Mouse (Mus musculus) neural tube, embryonic 13.5 days (tissue): Measurements from ENCODE around the gene Irf2bp2. TPM values are rescaled to one million over a fixed set of nuclear protein-coding genes. Genes with fewer than 3 reads are reported as not detected.

ENCODE experiments used
- ATAC-seq: fragments of 200-750 bp; cut with Nextera tagmentation; 2 replicates; pipeline ENCODE4 v1.8.0; 2017; ENCODE audit warnings: low read depth, mild to moderate bottlenecking, moderate TSS enrichment, moderate library complexity
- H3K27ac ChIP-seq: fragments of 300-500 bp; sonication (generic); replicated peaks from 2 replicates; pipeline ENCODE4 v1.5.1; 2015; ENCODE audit warnings: moderate library complexity, mild to moderate bottlenecking, inconsistent platforms
- H3K27me3 ChIP-seq: fragments of 300-500 bp; sonication (generic); 2 replicates; pipeline ENCODE4 v1.6.1; 2015; ENCODE audit warnings: mild to moderate bottlenecking, inconsistent platforms
- H3K36me3 ChIP-seq: fragments of 300-500 bp; sonication (generic); 2 replicates; pipeline ENCODE4 v1.6.1; 2015; ENCODE audit warnings: mild to moderate bottlenecking, inconsistent platforms
- H3K4me1 ChIP-seq: fragments of 300-500 bp; sonication (generic); replicated peaks from 2 replicates; pipeline ENCODE4 v1.6.1; 2015; ENCODE audit warnings: inconsistent platforms
- H3K4me2 ChIP-seq: fragments of 300-500 bp; sonication (generic); 2 replicates; pipeline ENCODE4 v1.6.1; 2015; ENCODE audit warnings: inconsistent platforms, mild to moderate bottlenecking, moderate library complexity
- H3K4me3 ChIP-seq: fragments of 300-500 bp; sonication (generic); 2 replicates; pipeline ENCODE4 v1.5.1; 2015; ENCODE audit warnings: mild to moderate bottlenecking, inconsistent platforms
- H3K9ac ChIP-seq: fragments of 300-500 bp; sonication (generic); 2 replicates; pipeline ENCODE4 v1.6.1; 2015; ENCODE audit warnings: moderate library complexity, mild to moderate bottlenecking, inconsistent platforms
- H3K9me3 ChIP-seq: fragments of 300-500 bp; sonication (generic); 2 replicates; pipeline ENCODE4 v1.6.1; 2016; ENCODE audit warnings: inconsistent platforms
- WGBS: fragments of 180-500 bp; shearing (Covaris S2); methylation state at CpG from one replicate; pipeline ENCODE4 v1.1.7; 2015; 5-methylcytosine and 5-hydroxymethylcytosine counted together
- polyA plus RNA-seq: library from polyadenylated mRNA; unstranded; fragments of >200 nt; fragmentation: Nextera tagmentation; extraction: Ambion mirVana; gene quantifications from 2 replicates; pipeline ENCODE4 v1.2.1, GENCODE M21; 2015

Irf2bp2 gene
- polyA plus RNA-seq, 1 experiment from 2014 or later, result 8.6 TPM

GRCm38 (mm10) chr8:126571065-126571660 lies 22.6 kb downstream of the Irf2bp2 start:
- Histone ChIP-seq H3K36me3 (no peaks in the 10 kb centered on the region), H3K9ac (no peak overlapping the region), H3K4me2 (no peak overlapping the region), H3K27ac (no peak overlapping the region), H3K4me3 (no peak overlapping the region), H3K27me3 (no peaks in the 10 kb centered on the region), H3K4me1 (peaks cover 40% of the 10 kb centered on the region), H3K9me3 (no peaks in the 10 kb centered on the region)
- 87% methylated on average over 15 of the region's 15 CpGs for WGBS
- no peak for ATAC-seq

GRCm38 (mm10) chr8:126570521-126571040 lies 23.2 kb downstream of the Irf2bp2 start:
- Histone ChIP-seq H3K36me3 (no peaks in the 10 kb centered on the region), H3K4me2 (no peak overlapping the region), H3K9me3 (no peaks in the 10 kb centered on the region), H3K4me1 (peaks cover 45% of the 10 kb centered on the region), H3K27me3 (no peaks in the 10 kb centered on the region), H3K27ac (no peak overlapping the region), H3K4me3 (no peak overlapping the region), H3K9ac (no peak overlapping the region)
- WGBS, result 57% methylated on average over 9 of the region's 9 CpGs
- no peak for ATAC-seq

- peak overlapping the region; percentile 33; the same call in 1 of the 2 replicates for H3K27ac ChIP-seq
- H3K4me1 ChIP-seq, result peaks cover 50% of the 10 kb centered on the region
- H3K4me3 ChIP-seq, result no peak overlapping the region
- H3K9me3 ChIP-seq, result no peaks in the 10 kb centered on the region
- WGBS, result 18% methylated on average over 3 of the region's 3 CpGs
- H3K36me3 ChIP-seq, result no peaks in the 10 kb centered on the region
- no peaks in the 10 kb centered on the region for H3K27me3 ChIP-seq
- no peak overlapping the region for H3K9ac ChIP-seq
- no peak overlapping the region for H3K4me2 ChIP-seq
- no peak for ATAC-seq
Measured at GRCm38 (mm10) chr8:126570046-126570445, 23.7 kb downstream of the Irf2bp2 start.

GRCm38 (mm10) chr8:126569638-126570037 lies 24.1 kb downstream of the Irf2bp2 start:
- H3K27ac ChIP-seq, result peak overlapping the region; percentile 33; the same call in 1 of the 2 replicates

GRCm38 (mm10) chr8:126567674-126568073 lies 26.1 kb downstream of the Irf2bp2 start:
- 53% methylated on average over 2 of the region's 2 CpGs for WGBS

More at GRCm38 (mm10) chr8:126569638-126570037, 24.1 kb downstream of the Irf2bp2 start:
- H3K4me2 ChIP-seq, result no peak overlapping the region
- WGBS, result 32% methylated on average over 1 of the region's 1 CpGs
- no peak overlapping the region for H3K4me3 ChIP-seq
- no peak overlapping the region for H3K9ac ChIP-seq
- H3K4me1 ChIP-seq, result peaks cover 50% of the 10 kb centered on the region
- no peaks in the 10 kb centered on the region for H3K9me3 ChIP-seq
- no peak for ATAC-seq
- H3K36me3 ChIP-seq, result no peaks in the 10 kb centered on the region
- no peaks in the 10 kb centered on the region for H3K27me3 ChIP-seq

GRCm38 (mm10) chr8:126566446-126567062 lies 27.2 kb downstream of the Irf2bp2 start:
- ATAC-seq, result peak; percentile 81
- Histone ChIP-seq H3K4me3 (no peak overlapping the region), H3K9ac (peak overlapping the region; percentile 39; the same call in 1 of the 2 replicates), H3K36me3 (no peaks in the 10 kb centered on the region), H3K27ac (peak overlapping the region; percentile 81), H3K9me3 (no peaks in the 10 kb centered on the region), H3K27me3 (no peaks in the 10 kb centered on the region), H3K4me1 (peaks cover 50% of the 10 kb centered on the region), H3K4me2 (peak overlapping the region; percentile 2; the same call in 1 of the 2 replicates)
- WGBS, result 9% methylated on average over 14 of the region's 14 CpGs

More at GRCm38 (mm10) chr8:126567674-126568073, 26.1 kb downstream of the Irf2bp2 start:
- H3K4me3 ChIP-seq, result no peak overlapping the region
- ATAC-seq, result no peak
- no peak overlapping the region for H3K4me2 ChIP-seq
- H3K27ac ChIP-seq, result peak overlapping the region; percentile 14; the same call in 1 of the 2 replicates
- H3K9me3 ChIP-seq, result no peaks in the 10 kb centered on the region
- H3K27me3 ChIP-seq, result no peaks in the 10 kb centered on the region
- H3K4me1 ChIP-seq, result peaks cover 50% of the 10 kb centered on the region
- no peak overlapping the region for H3K9ac ChIP-seq
- no peaks in the 10 kb centered on the region for H3K36me3 ChIP-seq

- Histone ChIP-seq H3K27me3 (no peaks in the 10 kb centered on the region), H3K27ac (peak overlapping the region; percentile 81), H3K4me2 (peak overlapping the region; percentile 2; the same call in 1 of the 2 replicates), H3K9me3 (no peaks in the 10 kb centered on the region), H3K36me3 (no peaks in the 10 kb centered on the region), H3K4me1 (peaks cover 49% of the 10 kb centered on the region), H3K9ac (peak overlapping the region; percentile 39; the same call in 1 of the 2 replicates), H3K4me3 (no peak overlapping the region)
- 62% methylated on average over 6 of the region's 6 CpGs for WGBS
- no peak for ATAC-seq
Measured at GRCm38 (mm10) chr8:126565954-126566445, 27.8 kb downstream of the Irf2bp2 start.

- ATAC-seq, result no peak
- peaks cover 42% of the 10 kb centered on the region for H3K4me1 ChIP-seq
- H3K9me3 ChIP-seq, result no peaks in the 10 kb centered on the region
- no peaks in the 10 kb centered on the region for H3K36me3 ChIP-seq
- H3K4me2 ChIP-seq, result no peak overlapping the region
- H3K27me3 ChIP-seq, result no peaks in the 10 kb centered on the region
- H3K9ac ChIP-seq, result no peak overlapping the region
- 83% methylated on average over 6 of the region's 6 CpGs for WGBS
- H3K4me3 ChIP-seq, result no peak overlapping the region
- H3K27ac ChIP-seq, result peak overlapping the region; percentile 81; the same call in 1 of the 2 replicates
Measured at GRCm38 (mm10) chr8:126565231-126565781, 28.5 kb downstream of the Irf2bp2 start.

- H3K27ac ChIP-seq, result no peak overlapping the region
Measured at GRCm38 (mm10) chr8:126564551-126565154, 29.1 kb downstream of the Irf2bp2 start.

GRCm38 (mm10) chr8:126561316-126561841 lies 32.4 kb downstream of the Irf2bp2 start:
- Histone ChIP-seq H3K36me3 (no peaks in the 10 kb centered on the region), H3K27me3 (no peaks in the 10 kb centered on the region), H3K4me2 (no peak overlapping the region), H3K4me1 (peaks cover 18% of the 10 kb centered on the region), H3K9me3 (no peaks in the 10 kb centered on the region), H3K4me3 (no peak overlapping the region), H3K9ac (no peak overlapping the region), H3K27ac (no peak overlapping the region)
- 92% methylated on average over 4 of the region's 4 CpGs for WGBS
- no peak for ATAC-seq

More at GRCm38 (mm10) chr8:126564551-126565154, 29.1 kb downstream of the Irf2bp2 start:
- 79% methylated on average over 9 of the region's 9 CpGs for WGBS
- Histone ChIP-seq H3K9me3 (no peaks in the 10 kb centered on the region), H3K9ac (no peak overlapping the region), H3K36me3 (no peaks in the 10 kb centered on the region), H3K4me2 (no peak overlapping the region), H3K4me3 (no peak overlapping the region), H3K27me3 (no peaks in the 10 kb centered on the region), H3K4me1 (peaks cover 36% of the 10 kb centered on the region)
- ATAC-seq, result no peak

- H3K4me2 ChIP-seq, result no peak overlapping the region
- H3K27ac ChIP-seq, result no peak overlapping the region
- peaks cover 10% of the 10 kb centered on the region for H3K4me1 ChIP-seq
- no peaks in the 10 kb centered on the region for H3K9me3 ChIP-seq
- H3K9ac ChIP-seq, result no peak overlapping the region
- 89% methylated on average over 13 of the region's 13 CpGs for WGBS
- H3K27me3 ChIP-seq, result no peaks in the 10 kb centered on the region
- ATAC-seq, result no peak
- no peak overlapping the region for H3K4me3 ChIP-seq
- no peaks in the 10 kb centered on the region for H3K36me3 ChIP-seq
Measured at GRCm38 (mm10) chr8:126558400-126558953, 35.3 kb downstream of the Irf2bp2 start.
